Mouse (Mus musculus): ENCODE measurements at regions not wholly inside any gene's neighbourhood (a gene's known extent, or its start where the extent isn't known, plus 50 kb on each side); places are given as distances from the start of the nearest gene placed in this dataset.

DNA sequence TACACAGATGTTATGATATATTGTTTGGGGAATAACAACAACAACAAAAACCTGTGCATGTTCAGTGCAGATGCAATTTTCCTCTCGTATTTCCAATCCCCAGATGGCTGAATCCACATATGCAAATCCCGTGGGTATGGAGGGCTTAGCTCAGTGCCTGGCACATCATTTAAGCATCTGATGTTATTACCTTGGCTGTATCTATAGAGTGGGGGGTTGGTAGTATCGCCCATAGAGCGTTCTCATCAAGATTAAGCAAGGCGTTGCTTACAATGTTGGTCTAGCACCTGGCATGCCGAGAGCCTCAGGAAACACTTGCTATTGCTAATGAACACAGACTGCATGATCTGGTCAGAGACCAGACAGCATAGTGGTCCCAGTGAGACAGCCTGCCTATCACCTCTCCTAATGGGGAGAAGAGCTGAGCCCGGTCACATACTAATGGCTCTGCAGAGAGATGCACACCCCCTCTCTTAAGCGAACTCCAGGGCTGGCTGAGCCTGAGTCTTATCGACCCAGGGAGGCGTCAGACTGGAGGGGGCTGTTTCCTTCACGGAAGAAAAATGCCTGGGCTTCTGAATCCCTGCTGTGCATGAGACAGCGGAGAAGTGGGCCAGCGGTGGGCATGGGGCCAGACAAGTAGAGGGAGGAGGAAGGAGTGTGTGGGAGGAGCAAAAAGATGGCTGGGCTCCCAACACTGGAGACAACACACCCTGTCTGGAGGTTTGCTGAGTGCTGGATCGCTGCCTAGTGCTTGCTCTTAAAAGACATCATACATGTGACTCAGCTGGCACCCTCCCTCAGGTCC is 190.9 kb upstream of the Ncam1 start:
- TF ChIP-seq POLR2A (IDR thresholded peaks at IDR 0.05; ENCODE audit: borderline replicate concordance, extremely low read depth, insufficient read depth, insufficient read length, poor library complexity, severe bottlenecking) (no peak), CTCF (IDR thresholded peaks at IDR 0.05; ENCODE audit: borderline replicate concordance, extremely low read depth, insufficient read depth, insufficient read length) (no peak)

Data from brain, embryonic 14.5 days (tissue).